Mouse (Mus musculus): Measurements from ENCODE around the gene Bcl9l.

DNA sequence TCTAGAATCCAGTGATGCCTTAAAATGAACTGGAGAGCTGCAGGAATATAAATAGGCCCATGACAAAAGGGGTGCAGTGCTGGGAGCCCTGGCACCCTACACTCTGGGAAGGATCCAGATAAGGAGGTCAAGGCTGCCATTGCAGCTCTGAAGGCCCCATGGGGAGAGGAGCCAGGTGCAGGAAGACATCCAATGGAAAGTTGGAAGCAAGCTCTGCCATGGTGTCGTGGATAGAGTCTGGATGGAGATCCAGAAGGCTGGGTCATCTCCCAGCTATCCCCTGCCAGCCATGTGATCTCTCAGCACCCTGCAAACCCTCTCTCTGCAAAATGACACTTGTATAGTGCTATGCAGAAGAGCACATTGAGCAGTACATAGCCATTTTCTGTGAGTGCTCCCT, 8.3 kb upstream of the Bcl9l start:
- TF ChIP-seq POLR2A (IDR thresholded peaks at IDR 0.05; ENCODE audit: low read depth, low read length) (no peak), CTCF (IDR thresholded peaks at IDR 0.05; ENCODE audit: extremely low read depth, insufficient read depth, insufficient read length, insufficient replicate concordance) (no peak)

All from spleen, adult 2 months (tissue).